Mouse (Mus musculus) spleen, embryonic (tissue): ENCODE measurements around the gene Dmxl2.

ENCODE experiments used
- CTCF ChIA-PET: fragments of 350-600 bp; sonication (Branson Sonifier 250); formaldehyde crosslinking; loops from one replicate; lab custom pipeline; 2022; lab: Charles Lee

Gene Dmxl2

DNA sequence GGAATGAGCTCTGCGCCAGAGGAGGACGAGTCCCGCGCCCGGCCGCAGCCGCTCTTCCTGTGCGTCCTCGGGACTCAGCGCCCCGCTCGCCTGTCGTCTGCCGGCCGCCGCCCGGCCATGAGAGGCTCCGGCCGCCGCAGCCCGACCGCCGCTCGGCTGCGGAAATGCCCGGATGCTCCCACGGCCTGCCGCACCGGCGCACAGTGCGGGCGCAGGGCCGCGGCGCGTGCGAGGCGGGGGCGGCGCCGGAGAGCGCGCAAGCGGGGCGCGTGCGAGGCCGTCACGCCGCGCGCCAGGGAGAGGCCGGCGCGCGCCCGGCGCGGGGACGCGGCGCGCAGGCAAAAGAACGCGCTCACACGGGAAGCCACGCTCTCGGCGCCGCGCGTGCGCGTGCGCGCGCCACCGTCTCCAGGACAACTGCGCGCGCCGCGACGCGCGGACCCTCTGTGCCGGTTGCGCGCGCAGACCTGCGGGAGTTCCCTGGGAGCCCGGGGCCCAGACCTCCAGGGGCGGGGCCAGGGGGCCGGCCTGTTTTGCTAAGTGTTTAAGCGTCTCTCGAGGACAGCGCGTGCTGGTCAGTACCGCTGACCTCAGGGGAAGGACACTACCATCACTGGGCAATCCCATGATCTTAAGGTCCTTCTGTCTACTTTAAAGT lies at the start of gene Dmxl2:
Dmxl2 (minus strand) TSS at position 174 of the 658 bp plus-strand sequence.
- CTCF ChIA-PET = no interaction called here

DNA sequence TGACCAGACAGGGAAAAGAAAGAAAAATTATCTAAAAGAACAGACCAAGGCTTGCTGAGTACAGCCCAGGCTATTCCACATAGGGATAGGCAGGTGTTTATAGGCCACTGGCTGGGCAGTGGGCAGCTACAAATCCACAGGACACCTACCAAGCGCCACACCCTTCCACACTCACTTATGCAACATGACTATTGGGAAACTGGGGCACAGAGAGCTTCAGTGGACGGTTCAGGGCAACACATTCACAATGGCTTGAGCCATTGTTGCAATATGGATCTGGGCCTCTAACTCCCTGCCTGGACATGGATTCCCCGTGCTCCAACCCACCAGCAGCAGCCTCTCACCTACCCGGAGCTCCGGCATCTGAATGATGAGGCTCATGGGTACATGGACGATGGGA lies 48.0 kb upstream of the Dmxl2 start:
- CTCF ChIA-PET = no interaction called here

DNA sequence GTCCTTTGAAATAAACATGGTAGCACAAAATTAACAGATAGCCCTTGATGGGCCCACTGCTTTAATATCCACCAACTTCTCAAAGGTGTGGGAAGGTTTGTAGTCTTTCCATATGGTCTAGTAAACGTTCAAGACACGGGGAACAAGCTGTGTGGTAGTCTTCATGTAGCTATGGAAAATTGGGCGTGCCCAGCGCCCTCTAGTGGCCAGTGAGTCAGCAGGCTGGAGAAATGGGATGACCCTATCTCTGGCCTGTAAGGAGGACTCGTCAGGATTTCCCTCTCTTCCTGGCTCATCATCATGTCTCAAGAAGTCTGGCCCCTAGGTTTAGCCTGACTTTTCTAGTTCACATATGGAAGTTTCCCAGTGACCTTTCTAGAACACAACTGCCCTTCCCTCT lies 46.1 kb upstream of the Dmxl2 start:
- CTCF ChIA-PET = interaction anchor here (0.6 kb wide), 1 partner anchor 65 kb away, joined by 3 read pairs; no protein-coding TSS in a partner anchor

- CTCF ChIA-PET = interaction anchor here (1.0 kb wide), 1 partner anchor 10 kb away, joined by 3 read pairs; no protein-coding TSS in a partner anchor
Measured at GRCm38 (mm10) chr9:54544954-54545315, 43.5 kb upstream of the Dmxl2 start.

GRCm38 (mm10) chr9:54544212-54544953 lies 43.0 kb upstream of the Dmxl2 start:
- CTCF ChIA-PET = no interaction called here

GRCm38 (mm10) chr9:54540801-54541200 lies 39.4 kb upstream of the Dmxl2 start:
- CTCF ChIA-PET = no interaction called here

DNA sequence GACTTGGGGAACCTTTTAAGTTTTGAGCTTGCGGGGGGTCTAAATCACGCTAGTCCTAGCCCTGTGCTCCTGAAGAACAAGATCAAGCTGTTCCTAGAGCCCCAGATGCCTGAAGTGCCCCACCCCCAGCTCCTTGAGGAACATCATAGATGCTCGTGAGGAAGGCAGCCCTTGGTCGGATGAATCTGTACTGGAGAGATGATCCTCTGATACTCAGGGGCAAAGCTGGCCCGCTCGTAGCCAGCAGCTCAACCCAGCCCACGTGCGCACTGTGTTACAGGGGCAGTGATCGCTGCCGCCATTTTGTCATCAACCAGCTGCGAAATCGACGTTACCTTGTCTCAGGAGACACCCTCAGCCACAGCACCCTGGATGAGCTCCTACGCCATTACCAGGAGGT lies 37.3 kb upstream of the Dmxl2 start, which contains the start of gene Sh2d7:
Sh2d7 (plus strand) TSS at position 301 of the 400 bp plus-strand sequence.
- CTCF ChIA-PET = no interaction called here

- CTCF ChIA-PET = no interaction called here
Measured at GRCm38 (mm10) chr9:54538244-54538643, 36.8 kb upstream of the Dmxl2 start.

GRCm38 (mm10) chr9:54537480-54537879 lies 36.1 kb upstream of the Dmxl2 start:
- CTCF ChIA-PET = no interaction called here

DNA sequence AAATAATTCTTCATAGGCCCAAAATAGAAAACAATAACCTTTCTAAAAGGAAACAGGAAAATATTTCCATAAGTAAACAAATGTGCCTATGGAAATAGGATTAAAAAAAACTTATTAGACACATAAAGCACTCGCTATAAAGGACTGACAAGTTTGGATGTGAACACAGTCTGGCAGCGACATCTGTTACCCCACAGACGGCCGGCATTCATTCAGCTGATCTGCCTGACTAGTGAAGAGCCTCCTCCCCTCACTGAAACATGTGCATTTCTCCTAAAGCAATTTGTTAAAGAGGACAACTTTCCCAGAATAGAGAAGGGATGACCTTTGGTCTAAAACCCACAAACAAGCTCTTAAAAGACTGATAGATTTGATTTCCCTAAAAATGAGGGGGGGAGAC lies 35.6 kb upstream of the Dmxl2 start:
- CTCF ChIA-PET = no interaction called here

DNA sequence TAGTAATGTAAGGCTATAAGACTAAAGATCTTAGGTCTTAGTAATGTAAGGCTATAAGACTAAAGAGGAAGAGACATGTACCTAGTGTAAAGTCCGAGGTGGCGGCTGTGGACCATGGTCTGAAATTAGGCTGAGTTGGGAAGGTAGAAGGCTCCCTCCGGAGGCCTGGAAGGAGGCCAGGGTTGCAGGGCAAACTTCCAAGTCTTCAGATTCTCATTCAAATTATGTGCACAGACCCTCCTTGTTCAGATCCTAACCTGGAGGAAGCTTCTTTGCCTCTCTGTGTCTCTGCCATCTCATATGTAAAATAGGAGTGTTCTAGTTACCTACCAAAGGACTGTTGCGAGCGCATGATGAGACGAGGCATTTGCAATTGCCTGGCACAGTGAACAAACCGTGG lies 34.8 kb upstream of the Dmxl2 start:
- CTCF ChIA-PET = no interaction called here

DNA sequence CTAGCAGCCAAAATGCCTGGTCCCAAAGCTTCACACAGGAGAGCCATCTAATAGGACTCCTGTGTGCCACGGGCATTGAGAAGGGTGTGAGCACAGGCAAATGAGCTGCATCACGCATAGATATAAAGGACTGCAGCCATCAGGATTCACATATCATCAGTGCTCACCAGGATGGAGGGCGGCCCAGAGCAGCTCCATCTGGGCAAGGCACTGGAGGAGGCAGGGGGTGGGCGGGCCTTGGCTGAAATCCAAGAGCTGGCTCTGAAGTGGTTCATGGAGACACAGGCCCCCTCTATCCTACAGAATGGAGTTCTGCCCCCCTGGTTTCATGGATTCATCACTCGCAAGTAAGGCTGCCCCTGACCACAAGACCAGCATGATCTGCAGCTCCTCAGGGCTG lies 32.5 kb upstream of the Dmxl2 start:
- CTCF ChIA-PET = no interaction called here

GRCm38 (mm10) chr9:54532926-54533325 lies 31.5 kb upstream of the Dmxl2 start:
- CTCF ChIA-PET = no interaction called here

DNA sequence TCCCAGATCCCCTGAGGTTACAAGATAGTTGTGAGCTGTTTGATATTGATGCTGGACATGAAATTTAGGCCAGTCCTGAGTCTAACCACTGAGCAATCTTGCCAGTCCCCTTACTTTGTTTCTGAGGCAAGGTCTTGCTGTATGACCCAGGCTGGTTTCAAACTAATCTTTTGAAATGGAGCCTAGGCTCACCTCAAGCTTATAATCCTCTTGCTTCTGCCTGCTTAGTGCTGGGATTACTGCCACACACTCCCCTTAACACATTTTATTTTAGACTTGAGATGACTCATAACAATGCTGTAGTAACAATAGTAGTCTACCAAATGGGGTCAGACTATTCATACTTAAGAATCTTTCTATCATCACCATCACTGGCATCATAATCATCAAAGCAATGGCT lies 30.0 kb upstream of the Dmxl2 start:
- CTCF ChIA-PET = no interaction called here

DNA sequence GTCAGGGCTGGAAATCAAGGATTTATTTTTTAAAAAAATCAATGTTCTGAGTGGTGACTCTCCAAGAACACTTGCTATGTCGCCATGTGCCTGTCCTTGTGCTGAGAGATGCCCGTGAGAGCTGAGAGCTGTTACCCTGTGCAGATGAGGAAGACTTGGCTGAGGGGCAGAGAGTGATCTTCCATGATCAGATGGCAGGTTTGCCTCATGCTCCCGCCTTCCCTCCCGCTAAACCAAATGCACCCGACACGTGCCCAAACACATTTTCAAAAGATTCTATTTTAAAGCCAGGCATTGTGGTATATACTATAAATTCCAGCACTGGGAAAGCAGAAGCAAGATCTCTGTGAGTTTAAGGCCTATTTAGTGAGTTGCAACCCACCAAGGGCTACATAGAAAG lies 29.4 kb upstream of the Dmxl2 start:
- CTCF ChIA-PET = no interaction called here

GRCm38 (mm10) chr9:54529950-54530349 lies 28.5 kb upstream of the Dmxl2 start:
- CTCF ChIA-PET = no interaction called here

- CTCF ChIA-PET = no interaction called here
Measured at GRCm38 (mm10) chr9:54527694-54528093, 26.3 kb upstream of the Dmxl2 start.

GRCm38 (mm10) chr9:54520286-54520685 lies 18.9 kb upstream of the Dmxl2 start:
- CTCF ChIA-PET = no interaction called here

DNA sequence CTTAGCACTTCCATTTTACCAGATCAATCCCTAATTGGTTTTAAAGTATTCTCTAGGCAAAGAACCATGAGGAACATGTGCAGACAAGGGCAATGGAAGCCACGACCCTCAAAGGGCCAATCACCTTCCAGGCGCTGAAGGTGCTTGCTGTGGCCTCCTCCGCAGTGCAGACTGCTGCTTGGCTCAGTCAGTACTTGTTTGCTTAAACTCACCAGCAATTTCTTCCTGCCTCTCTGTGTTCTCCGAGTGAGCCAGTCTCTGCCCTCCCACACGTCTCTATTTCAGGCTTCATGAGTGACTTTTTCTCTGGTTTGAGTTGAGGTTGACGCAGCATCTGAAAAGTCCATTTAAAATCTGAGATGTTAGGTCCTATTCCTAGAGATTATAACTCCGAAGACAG lies 17.5 kb upstream of the Dmxl2 start:
- CTCF ChIA-PET = no interaction called here

GRCm38 (mm10) chr9:54515991-54516390 lies 14.6 kb upstream of the Dmxl2 start:
- CTCF ChIA-PET = no interaction called here

- CTCF ChIA-PET = no interaction called here
Measured at GRCm38 (mm10) chr9:54502873-54503272, 1.4 kb upstream of the Dmxl2 start.

DNA sequence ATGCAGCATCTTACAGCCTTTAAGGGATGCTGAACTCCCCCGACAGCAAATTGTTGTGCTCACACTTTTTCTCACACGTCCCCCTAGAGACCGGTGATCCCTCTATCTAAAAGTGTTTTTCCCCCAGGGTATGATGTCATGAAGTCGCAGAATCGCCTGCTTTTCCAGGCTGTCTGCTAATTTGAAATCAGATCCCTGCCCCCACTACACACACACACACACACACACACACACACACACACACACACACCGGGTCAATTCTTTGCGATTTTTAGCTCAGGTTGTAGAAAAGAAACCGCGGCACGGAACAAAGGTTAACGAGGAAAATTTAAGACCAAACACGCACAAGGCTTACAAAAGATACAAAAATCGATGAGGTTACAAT lies 677 bp upstream of the Dmxl2 start:
- CTCF ChIA-PET = no interaction called here

DNA sequence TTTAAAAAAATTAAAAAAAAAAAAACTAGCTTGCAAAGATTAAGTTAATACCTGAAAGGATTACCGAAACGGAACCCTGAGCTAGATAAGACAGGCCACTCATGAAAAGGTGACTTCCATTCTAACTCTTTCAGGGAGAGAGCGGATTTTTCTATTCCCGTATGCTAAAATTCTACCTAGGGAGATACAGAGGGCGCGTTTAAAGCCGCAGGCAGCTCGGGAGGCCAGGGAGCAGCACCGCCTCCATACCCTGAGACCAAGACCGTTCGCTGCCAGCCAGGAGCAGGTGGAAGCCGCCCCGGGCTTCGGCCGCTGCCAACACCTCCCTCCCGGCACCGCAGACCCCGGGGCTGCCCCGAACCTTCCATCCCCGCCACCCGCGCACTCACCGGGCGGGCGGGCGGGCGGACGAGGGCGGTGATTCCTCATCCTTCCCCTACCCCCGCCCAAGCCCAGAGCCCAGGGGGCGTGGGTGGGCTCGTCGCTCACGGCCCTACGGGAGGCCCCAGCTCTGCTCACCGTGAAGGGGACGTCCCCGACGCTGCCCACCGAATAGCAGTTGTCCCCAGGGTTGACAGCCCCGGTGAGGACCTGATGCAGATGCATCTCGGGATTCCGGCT lies 484 bp downstream of the Dmxl2 start:
- CTCF ChIA-PET = interaction anchor here (0.6 kb wide), 1 partner anchor 242 kb away, joined by 3 read pairs; no protein-coding TSS in a partner anchor
